Mouse (Mus musculus): ENCODE data around the gene 4930590J08Rik. TPM values are rescaled to one million over a fixed set of nuclear protein-coding genes. Genes with fewer than 3 reads are reported as not detected.

Gene 4930590J08Rik
- polyA plus RNA-seq, 1 experiment from 2014 or later: 0.79 TPM

DNA sequence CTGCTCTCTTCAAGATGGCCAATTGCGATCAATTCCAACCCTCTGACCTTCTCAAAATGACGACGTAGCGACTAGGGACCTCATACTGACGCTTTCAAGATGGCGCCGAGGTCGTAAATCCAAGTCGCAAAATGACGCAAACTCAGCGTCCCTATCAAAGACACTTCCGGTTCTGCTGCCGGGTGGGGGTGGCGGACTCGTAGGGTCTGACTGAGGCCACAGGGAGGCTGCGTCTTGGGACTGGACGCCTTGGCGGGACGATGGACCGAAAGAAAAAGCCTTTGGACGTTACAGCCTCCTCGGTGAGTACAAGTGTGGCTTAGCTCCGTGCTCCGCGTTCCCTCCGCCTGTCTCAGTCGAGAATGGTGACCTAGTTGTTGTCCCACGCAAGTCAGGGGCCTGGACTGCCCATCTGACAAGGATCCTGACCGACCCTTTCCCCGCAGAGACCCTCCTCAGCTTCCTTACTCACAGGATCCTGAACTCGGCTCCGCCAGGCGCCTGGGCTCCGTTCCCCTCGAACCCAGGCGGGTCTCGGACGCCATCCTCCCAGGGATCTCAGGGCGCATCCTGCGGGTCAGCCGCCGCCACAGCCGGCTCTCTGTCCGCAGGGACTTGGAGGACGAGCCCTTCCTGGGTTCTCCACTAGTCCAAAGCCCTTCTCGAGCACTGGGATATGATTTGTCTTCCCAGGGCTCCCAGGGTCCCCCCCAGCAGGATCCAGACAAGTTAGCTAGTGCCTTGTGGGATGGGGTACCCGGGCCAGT, 24.5 kb upstream of the 4930590J08Rik start, which contains the start of gene Ccdc174:
Gene Ccdc174 (plus strand): TSS at position 169 of the 767 bp plus-strand sequence.
- Histone ChIP-seq H3K4me3 (ENCODE audit: low read depth, low read length) (peak within 1 kb of the TSS; percentile 92), H3K36me3 (ENCODE audit: insufficient read depth) (peaks cover 19% of the 10 kb centered on the region)

DNA sequence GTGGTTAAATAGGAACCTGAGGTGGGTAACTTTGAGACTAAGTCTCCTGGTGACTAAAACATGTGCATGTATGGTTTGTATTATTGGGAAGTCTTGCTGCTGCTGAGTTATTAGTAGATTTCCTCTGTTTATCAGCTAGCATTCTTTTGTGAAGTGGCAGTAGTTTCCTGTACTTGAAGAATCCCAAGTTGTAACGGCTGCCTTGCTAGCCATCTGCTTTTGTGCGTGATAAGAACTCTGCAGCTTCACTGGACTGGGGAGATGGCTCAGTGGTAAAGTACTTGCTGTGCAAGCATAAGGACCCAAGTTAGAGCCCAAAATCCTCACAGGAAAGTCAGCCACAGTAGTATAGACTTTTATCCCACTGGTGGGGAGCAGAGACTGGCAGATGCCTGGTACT, 18.8 kb upstream of the 4930590J08Rik start:
- DNase-seq: peak; percentile 4
- Histone ChIP-seq H3K4me1 (ENCODE audit: insufficient read depth) (0 out of 2 replicates have a peak, but pooled peaks cover 2% of the 10 kb centered on the region), H3K4me3 (ENCODE audit: low read depth, low read length) (no peak overlapping the region), H3K27me3 (ENCODE audit: insufficient read depth, low read length) (no peaks in the 10 kb centered on the region), H3K27ac (ENCODE audit: low read depth) (no peak overlapping the region), H3K36me3 (ENCODE audit: insufficient read depth) (peaks cover 68% of the 10 kb centered on the region), H3K9me3 (ENCODE audit: low read depth, low read length) (no peaks in the 10 kb centered on the region), H3K4me2 (no peak overlapping the region), H3K9ac (no peak overlapping the region)
- no peak for ATAC-seq (ENCODE audit: insufficient read depth)
- 61% methylated on average over 2 of the region's 2 CpGs for WGBS
- no peak for TF ChIP-seq CTCF (IDR thresholded peaks at IDR 0.05; ENCODE audit: low read depth)

More for the DNA sequence above, 24.5 kb upstream of the 4930590J08Rik start, which contains the start of gene Ccdc174:
- Histone ChIP-seq H3K4me2 (peak within 1 kb of the TSS; percentile 68), H3K4me1 (ENCODE audit: insufficient read depth) (0 out of 2 replicates have a peak, but pooled peaks cover 8% of the 10 kb centered on the region), H3K27me3 (ENCODE audit: insufficient read depth, low read length) (no peaks in the 10 kb centered on the region), H3K27ac (ENCODE audit: low read depth) (peak within 1 kb of the TSS; percentile 76), H3K9me3 (ENCODE audit: low read depth, low read length) (no peaks in the 10 kb centered on the region), H3K9ac (peak within 1 kb of the TSS; percentile 93)
- ATAC-seq (ENCODE audit: insufficient read depth): peak; percentile 95
- WGBS: under 1% methylated on average over 47 of the region's 47 CpGs
- peak; percentile 99 for DNase-seq
- no peak for TF ChIP-seq CTCF (IDR thresholded peaks at IDR 0.05; ENCODE audit: low read depth)

DNA sequence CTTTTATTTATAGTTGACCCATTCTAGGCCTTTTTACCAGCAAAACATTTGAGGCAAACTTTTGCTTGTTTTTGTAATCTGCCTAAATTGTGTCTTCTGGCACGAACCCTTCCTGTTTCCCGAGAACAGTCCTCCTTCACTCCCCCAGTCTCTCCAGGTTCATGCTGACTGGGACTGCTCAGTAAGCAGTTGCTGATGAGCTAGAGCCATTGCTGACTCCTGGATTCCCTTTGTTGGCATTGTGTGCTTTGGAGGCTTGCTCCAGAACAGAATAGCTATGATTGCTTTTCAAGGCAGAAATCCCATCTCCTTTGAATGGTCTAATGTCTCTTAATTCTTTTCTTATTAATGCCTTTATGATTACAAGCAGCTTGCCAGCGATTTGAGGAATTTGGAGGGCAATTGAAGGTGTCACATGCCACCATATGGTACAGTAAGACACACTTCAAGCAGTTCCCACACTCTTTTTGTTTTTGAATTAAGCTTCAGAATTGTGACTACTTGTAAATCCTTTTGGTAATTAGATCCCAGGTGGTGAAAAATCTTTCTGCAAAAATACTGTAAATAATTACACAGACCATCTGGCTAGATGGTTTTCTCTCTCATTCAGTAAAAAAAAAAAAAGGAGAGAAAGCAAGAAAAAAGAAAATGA, 13.2 kb upstream of the 4930590J08Rik start:
- H3K9ac ChIP-seq: no peak overlapping the region
- no peak for TF ChIP-seq CTCF (IDR thresholded peaks at IDR 0.05; ENCODE audit: low read depth)
- no peaks in the 10 kb centered on the region for H3K27me3 ChIP-seq (ENCODE audit: insufficient read depth, low read length)
- 65% methylated on average over 3 of the region's 3 CpGs for WGBS
- DNase-seq (no peak), ATAC-seq (ENCODE audit: insufficient read depth) (no peak)
- no peak overlapping the region for H3K27ac ChIP-seq (ENCODE audit: low read depth)
- no peak overlapping the region for H3K4me3 ChIP-seq (ENCODE audit: low read depth, low read length)
- H3K4me2 ChIP-seq: no peak overlapping the region
- H3K9me3 ChIP-seq (ENCODE audit: low read depth, low read length): no peaks in the 10 kb centered on the region
- H3K4me1 ChIP-seq (ENCODE audit: insufficient read depth): no peaks in the 10 kb centered on the region
- H3K36me3 ChIP-seq (ENCODE audit: insufficient read depth): peaks cover 84% of the 10 kb centered on the region

DNA sequence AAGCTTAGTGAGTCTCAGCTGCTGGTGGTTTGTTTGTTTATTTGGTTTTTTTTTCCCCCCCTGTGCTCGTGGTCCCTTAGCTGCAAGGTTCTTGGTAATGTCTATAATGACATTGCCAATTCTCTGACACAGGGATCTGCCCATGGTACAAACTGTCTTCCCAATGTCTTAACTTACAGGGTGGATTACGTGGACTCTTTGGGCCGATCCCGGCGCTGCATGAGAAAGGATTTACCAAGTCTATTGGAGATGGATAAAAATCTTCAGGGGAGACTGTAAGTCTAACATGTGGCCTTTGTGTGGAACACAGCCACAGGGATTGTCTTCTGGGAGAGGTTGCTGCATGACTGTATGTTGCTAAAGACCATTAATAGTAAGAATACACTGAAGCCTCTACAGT, 12.0 kb upstream of the 4930590J08Rik start:
- Histone ChIP-seq H3K27ac (ENCODE audit: low read depth) (no peak overlapping the region), H3K4me1 (ENCODE audit: insufficient read depth) (no peaks in the 10 kb centered on the region), H3K4me2 (no peak overlapping the region), H3K9me3 (ENCODE audit: low read depth, low read length) (no peaks in the 10 kb centered on the region), H3K27me3 (ENCODE audit: insufficient read depth, low read length) (no peaks in the 10 kb centered on the region), H3K36me3 (ENCODE audit: insufficient read depth) (peaks cover 86% of the 10 kb centered on the region), H3K4me3 (ENCODE audit: low read depth, low read length) (no peak overlapping the region), H3K9ac (no peak overlapping the region)
- no peak for ATAC-seq (ENCODE audit: insufficient read depth)
- WGBS: 85% methylated on average over 5 of the region's 5 CpGs
- TF ChIP-seq CTCF (IDR thresholded peaks at IDR 0.05; ENCODE audit: low read depth): no peak
- DNase-seq: no peak

DNA sequence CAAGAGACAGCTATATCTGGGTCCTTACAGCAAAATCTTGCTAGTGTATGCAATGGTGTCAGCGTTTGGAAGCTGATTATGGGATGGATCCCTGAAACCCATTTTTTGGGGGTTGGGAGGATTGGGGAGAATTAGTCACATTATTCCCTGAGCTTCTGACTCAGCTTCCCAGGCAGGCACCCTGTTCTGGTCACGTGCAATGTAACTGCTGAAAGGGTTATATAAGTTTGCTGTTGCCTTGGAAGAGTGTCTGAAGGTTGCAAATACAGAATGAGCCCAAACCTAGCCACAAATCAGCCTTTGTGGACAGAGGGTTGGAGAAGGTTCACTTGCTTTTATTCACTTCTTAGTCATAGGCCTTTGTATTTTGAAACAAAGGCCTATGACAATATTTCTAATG, 10.8 kb upstream of the 4930590J08Rik start:
- DNase-seq (no peak), ATAC-seq (ENCODE audit: insufficient read depth) (no peak)
- Histone ChIP-seq H3K36me3 (ENCODE audit: insufficient read depth) (peaks cover 87% of the 10 kb centered on the region), H3K4me3 (ENCODE audit: low read depth, low read length) (no peak overlapping the region), H3K9me3 (ENCODE audit: low read depth, low read length) (no peaks in the 10 kb centered on the region), H3K4me1 (ENCODE audit: insufficient read depth) (no peaks in the 10 kb centered on the region), H3K4me2 (no peak overlapping the region), H3K27me3 (ENCODE audit: insufficient read depth, low read length) (no peaks in the 10 kb centered on the region), H3K27ac (ENCODE audit: low read depth) (no peak overlapping the region), H3K9ac (no peak overlapping the region)
- 85% methylated on average over 2 of the region's 2 CpGs for WGBS
- no peak for TF ChIP-seq CTCF (IDR thresholded peaks at IDR 0.05; ENCODE audit: low read depth)

DNA sequence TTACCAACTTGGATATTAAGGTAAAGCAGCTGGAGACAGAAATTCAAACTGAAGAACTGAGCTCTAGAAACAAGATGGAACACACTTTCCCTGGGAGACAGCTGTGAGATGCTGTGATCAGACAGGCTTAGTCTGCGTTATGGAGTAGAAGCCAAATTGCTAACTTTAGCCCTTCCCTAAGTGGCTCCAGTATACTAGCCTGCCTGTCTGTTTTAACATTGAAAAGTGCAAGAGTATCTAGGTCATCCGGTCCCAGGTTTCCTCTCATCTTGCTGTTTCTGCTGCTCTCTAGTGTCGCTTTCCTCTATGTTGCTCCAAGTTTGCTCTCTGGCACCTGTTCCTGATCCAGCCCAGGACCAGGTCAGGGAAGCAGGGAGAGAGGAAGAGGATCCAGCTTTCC, 5.8 kb upstream of the 4930590J08Rik start:
- H3K4me1 ChIP-seq (ENCODE audit: insufficient read depth): no peaks in the 10 kb centered on the region
- no peak for TF ChIP-seq CTCF (IDR thresholded peaks at IDR 0.05; ENCODE audit: low read depth)
- H3K4me2 ChIP-seq: no peak overlapping the region
- peaks cover 86% of the 10 kb centered on the region for H3K36me3 ChIP-seq (ENCODE audit: insufficient read depth)
- no peak overlapping the region for H3K9ac ChIP-seq
- H3K9me3 ChIP-seq (ENCODE audit: low read depth, low read length): no peaks in the 10 kb centered on the region
- no peak overlapping the region for H3K4me3 ChIP-seq (ENCODE audit: low read depth, low read length)
- ATAC-seq (ENCODE audit: insufficient read depth) (no peak), DNase-seq (no peak)
- H3K27ac ChIP-seq (ENCODE audit: low read depth): no peak overlapping the region
- 89% methylated on average over 3 of the region's 3 CpGs for WGBS
- H3K27me3 ChIP-seq (ENCODE audit: insufficient read depth, low read length): no peaks in the 10 kb centered on the region

DNA sequence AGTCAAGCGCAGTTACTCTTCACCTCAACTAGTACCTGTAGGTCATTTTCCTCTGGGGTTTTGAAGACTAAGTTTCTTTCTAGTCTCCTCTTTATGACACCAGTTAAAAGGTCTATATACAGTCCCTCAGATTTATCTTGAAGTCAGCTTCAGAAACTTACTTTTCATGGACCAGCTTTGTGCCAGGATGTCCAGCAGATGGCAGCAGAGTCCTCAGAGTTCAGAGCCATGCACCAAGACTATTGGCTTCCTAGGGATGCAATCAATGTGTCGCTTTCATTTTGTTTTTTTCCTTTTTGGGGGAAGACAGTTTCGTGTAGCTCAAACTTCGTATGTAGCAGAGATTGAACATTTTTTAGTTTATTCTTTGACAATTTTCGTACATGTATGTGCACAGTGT, 1.1 kb upstream of the 4930590J08Rik start:
- WGBS: 27% methylated on average over 5 of the region's 5 CpGs
- H3K27me3 ChIP-seq (ENCODE audit: insufficient read depth, low read length): no peaks in the 10 kb centered on the region
- peak; percentile 58; the same call in 1 of the 2 replicates for ATAC-seq (ENCODE audit: insufficient read depth)
- DNase-seq: peak; percentile 94
- no peaks in the 10 kb centered on the region for H3K4me1 ChIP-seq (ENCODE audit: insufficient read depth)
- no peak overlapping the region for H3K9ac ChIP-seq
- peak; percentile 88 for TF ChIP-seq CTCF (IDR thresholded peaks at IDR 0.05; ENCODE audit: low read depth)
- H3K4me2 ChIP-seq: no peak overlapping the region
- H3K9me3 ChIP-seq (ENCODE audit: low read depth, low read length): no peaks in the 10 kb centered on the region
- no peak overlapping the region for H3K27ac ChIP-seq (ENCODE audit: low read depth)
- H3K36me3 ChIP-seq (ENCODE audit: insufficient read depth): peaks cover 49% of the 10 kb centered on the region
- no peak overlapping the region for H3K4me3 ChIP-seq (ENCODE audit: low read depth, low read length)
